Comparison of ENCODE assay signal across 19 mouse cellular contexts in genomic region chr5:151155247-151155646, GRCm38 (mm10).
DNase-seq lines count a peak whose midpoint lies in the region; ATAC-seq and TF ChIP-seq lines count a peak whose summit lies in the region.
"Had no signal": no experiment of that assay in that cellular context is flagged by ENCODE, and none has a peak within 500 bp of the region (broad histone marks: within the 10 kb centered on the region; RNA-seq: fewer than 3 reads in every experiment).

No protein-coding gene starts in this region.

- no peak overlapping the region for H3K9ac ChIP-seq in heart, embryonic 13.5 days
- no peak overlapping the region for H3K9ac ChIP-seq in liver, postnatal 0 days (replicated peaks)
- H3K9ac ChIP-seq: forebrain, embryonic 13.5 days; hindbrain, embryonic 15.5 days; intestine, embryonic 15.5 days; limb, embryonic 12.5 days had no signal

- intact Hi-C loops in heart, postnatal 36 days (cut with DNase I) = no loop called here

- TF ChIP-seq EP300 in liver, postnatal 0 days (IDR thresholded peaks at IDR 0.05; ENCODE audit: low read depth) = no peak

- ATAC-seq in heart, embryonic 13.5 days (ENCODE audit: extremely low read depth, insufficient number of reproducible peaks, low FRiP score, low TSS enrichment) = no peak
- no peak for ATAC-seq in liver, postnatal 0 days
- ATAC-seq: forebrain, embryonic 13.5 days had no signal

- no peak overlapping the region for H3K4me2 ChIP-seq in heart, embryonic 13.5 days
- H3K4me2 ChIP-seq in liver, postnatal 0 days (ENCODE audit: low read depth, low read length) = no peak overlapping the region
- H3K4me2 ChIP-seq: forebrain, embryonic 13.5 days; hindbrain, embryonic 15.5 days; intestine, embryonic 15.5 days; limb, embryonic 12.5 days had no signal

- DNase-seq in heart, postnatal 36 days = no peak
- no peak for DNase-seq in liver, postnatal 0 days
- DNase-seq in liver = no peak
- DNase-seq in spleen, postnatal 10 days (ENCODE audit: low spot score in 2 of 2) = no peak
- DNase-seq: adrenal gland, postnatal 25 days; cerebellum, adult 11-12 months; cerebellum, postnatal 25 days; kidney, adult 9 months; retina, postnatal 1 day; thymus, postnatal 36 days had no signal

- peaks cover 19% of the 10 kb centered on the region for H3K4me1 ChIP-seq in heart, embryonic 13.5 days
- peaks cover 10% of the 10 kb centered on the region for H3K4me1 ChIP-seq in liver, postnatal 0 days (ENCODE audit: insufficient read depth)
- H3K4me1 ChIP-seq in brown adipose tissue, adult 24 weeks (ENCODE audit: control insufficient read depth, insufficient read depth, insufficient read length, low read length) = peaks cover 27% of the 10 kb centered on the region
- peaks cover 8% of the 10 kb centered on the region for H3K4me1 ChIP-seq in embryonic fibroblast, embryonic 13.5 days (ENCODE audit: control insufficient read depth, insufficient read depth, low read length)
- H3K4me1 ChIP-seq: forebrain, embryonic 13.5 days had no signal

- no peaks in the 10 kb centered on the region for H3K36me3 ChIP-seq in heart, embryonic 13.5 days
- no peaks in the 10 kb centered on the region for H3K36me3 ChIP-seq in liver, postnatal 0 days (replicated peaks; ENCODE audit: insufficient read depth, low read length)
- H3K36me3 ChIP-seq: hindbrain, embryonic 15.5 days; intestine, embryonic 15.5 days; limb, embryonic 12.5 days had no signal

- TF ChIP-seq CTCF in liver, postnatal 0 days (IDR thresholded peaks at IDR 0.05; ENCODE audit: low read depth) = no peak
- TF ChIP-seq CTCF in embryonic fibroblast, embryonic 13.5 days (IDR thresholded peaks at IDR 0.05; ENCODE audit: borderline replicate concordance, insufficient read depth, low read length) = no peak

- WGBS in heart, embryonic 13.5 days = 50% methylated on average over 1 of the region's 1 CpGs
- WGBS in liver, postnatal 0 days (ENCODE audit: insufficient replicate concordance) = 69% methylated on average over 1 of the region's 1 CpGs

- no peaks in the 10 kb centered on the region for H3K9me3 ChIP-seq in heart, embryonic 13.5 days
- H3K9me3 ChIP-seq in liver, postnatal 0 days (ENCODE audit: low read length) = no peaks in the 10 kb centered on the region
- H3K9me3 ChIP-seq: forebrain, embryonic 13.5 days; hindbrain, embryonic 15.5 days; intestine, embryonic 15.5 days; limb, embryonic 12.5 days had no signal

- no peak overlapping the region for H3K4me3 ChIP-seq in heart, embryonic 13.5 days
- H3K4me3 ChIP-seq in liver, postnatal 0 days (ENCODE audit: low read depth, low read length) = no peak overlapping the region
- no peak overlapping the region for H3K4me3 ChIP-seq in brown adipose tissue, adult 24 weeks (ENCODE audit: insufficient read depth, low read depth, low read length)
- no peak overlapping the region for H3K4me3 ChIP-seq in embryonic fibroblast, embryonic 13.5 days (ENCODE audit: insufficient read depth, low read length)
- H3K4me3 ChIP-seq: forebrain, embryonic 13.5 days; heart, adult 2 months; hindbrain, embryonic 15.5 days; intestine, embryonic 15.5 days; limb, embryonic 12.5 days had no signal

- 0 out of 2 replicates have a peak overlapping the region, but pooled peaks have one; percentile 40 for H3K27ac ChIP-seq in heart, embryonic 13.5 days (replicated peaks)
- peak overlapping the region; percentile 55; the same call in 1 of the 2 replicates for H3K27ac ChIP-seq in liver, postnatal 0 days (ENCODE audit: low read depth)
- peak overlapping the region; percentile 28 for H3K27ac ChIP-seq in brown adipose tissue, adult 24 weeks (replicated peaks; ENCODE audit: low read depth, low read length)
- peak overlapping the region; percentile 22 for H3K27ac ChIP-seq in embryonic fibroblast, embryonic 13.5 days (ENCODE audit: insufficient read depth, low read length)
- H3K27ac ChIP-seq: forebrain, embryonic 13.5 days; hindbrain, embryonic 15.5 days; limb, embryonic 12.5 days had no signal

- no peak for TF ChIP-seq POLR2A in embryonic fibroblast, embryonic 13.5 days (IDR thresholded peaks at IDR 0.05; ENCODE audit: low read depth, low read length)

- H3K27me3 ChIP-seq in heart, embryonic 13.5 days (replicated peaks) = no peaks in the 10 kb centered on the region
- no peaks in the 10 kb centered on the region for H3K27me3 ChIP-seq in liver, postnatal 0 days (ENCODE audit: insufficient read depth, low read length)
- H3K27me3 ChIP-seq: CH12.LX; forebrain, embryonic 13.5 days; hindbrain, embryonic 15.5 days; intestine, embryonic 15.5 days; limb, embryonic 12.5 days had no signal
